8 mouse cellular contexts compared by ENCODE assay signal in genomic region chr11:100959464-100959810, GRCm38 (mm10). TPM values are rescaled to one million over a fixed set of nuclear protein-coding genes. Genes with fewer than 3 reads are reported as not detected.
A peak's percentile ranks its signal among the peaks of the same experiment; 100 is the strongest.
DNase-seq lines count a peak whose midpoint lies in the region; ATAC-seq and TF ChIP-seq lines count a peak whose summit lies in the region.

No protein-coding gene starts in this region.

- H3K4me1 ChIP-seq in cerebellum, adult 2 months (ENCODE audit: control insufficient read depth, insufficient read depth, low read length), result peaks cover 8% of the 10 kb centered on the region; the same call in 1 of the 2 replicates
- H3K4me1 ChIP-seq in limb, embryonic 15.5 days, result peaks cover 58% of the 10 kb centered on the region
- peaks cover 21% of the 10 kb centered on the region for H3K4me1 ChIP-seq in midbrain, embryonic 15.5 days

- TF ChIP-seq CTCF in cerebellum, adult 2 months (IDR thresholded peaks at IDR 0.05; ENCODE audit: borderline replicate concordance, insufficient read depth, low read depth, low read length), result peak; percentile 64; the same call in 1 of the 2 replicates

- ATAC-seq in limb, embryonic 15.5 days (ENCODE audit: insufficient number of reproducible peaks, low FRiP score, low TSS enrichment, low read depth), result no peak
- no peak for ATAC-seq in midbrain, embryonic 15.5 days (replicated peaks)

- H3K27me3 ChIP-seq in cerebellum, adult 2 months (ENCODE audit: control insufficient read depth, insufficient read depth, low read length), result no peaks in the 10 kb centered on the region
- H3K27me3 ChIP-seq in limb, embryonic 15.5 days, result peaks cover 18% of the 10 kb centered on the region
- peaks cover 26% of the 10 kb centered on the region for H3K27me3 ChIP-seq in midbrain, embryonic 15.5 days (replicated peaks)

- no peak overlapping the region for H3K4me3 ChIP-seq in cerebellum, adult 2 months (replicated peaks; ENCODE audit: insufficient read depth, low read depth, low read length)
- H3K4me3 ChIP-seq in limb, embryonic 15.5 days, result no peak overlapping the region
- peak overlapping the region; percentile 27 for H3K4me3 ChIP-seq in midbrain, embryonic 15.5 days

- TF ChIP-seq POLR2A in cerebellum, adult 2 months (IDR thresholded peaks at IDR 0.05; ENCODE audit: borderline replicate concordance, insufficient read depth, low read length), result no peak

- no peaks in the 10 kb centered on the region for H3K9me3 ChIP-seq in limb, embryonic 15.5 days
- H3K9me3 ChIP-seq in midbrain, embryonic 15.5 days, result no peaks in the 10 kb centered on the region

- H3K4me2 ChIP-seq in limb, embryonic 15.5 days, result peak overlapping the region; percentile 31; the same call in 1 of the 2 replicates
- H3K4me2 ChIP-seq in midbrain, embryonic 15.5 days, result peak overlapping the region; percentile 49

- peaks cover 34% of the 10 kb centered on the region for H3K36me3 ChIP-seq in limb, embryonic 15.5 days
- no peaks in the 10 kb centered on the region for H3K36me3 ChIP-seq in midbrain, embryonic 15.5 days (replicated peaks)

- no peak overlapping the region for H3K27ac ChIP-seq in cerebellum, adult 2 months (ENCODE audit: insufficient read depth, low read length)
- 0 out of 2 replicates have a peak overlapping the region, but pooled peaks have one; percentile 12 for H3K27ac ChIP-seq in limb, embryonic 15.5 days
- no peak overlapping the region for H3K27ac ChIP-seq in midbrain, embryonic 15.5 days

- H3K9ac ChIP-seq in limb, embryonic 15.5 days, result 0 out of 2 replicates have a peak overlapping the region, but pooled peaks have one; percentile 5
- H3K9ac ChIP-seq in midbrain, embryonic 15.5 days, result no peak overlapping the region

- peak; percentile 47 to 58 for DNase-seq in left cerebral cortex, adult 18-20 months (ENCODE audit: low spot score in 2 of 2)
- no peak for DNase-seq in left cerebral cortex, adult 11 months (ENCODE audit: low spot score)
- DNase-seq in cerebellum, adult 2 months, result peak; percentile 54 to 63
- peak; percentile 43 to 50 for DNase-seq in frontal cortex, postnatal 36 days (ENCODE audit: low spot score in 2 of 2)
- peak; percentile 84 for DNase-seq in induced T-regulatory cell, adult 2 months (ENCODE audit: low read depth)
- peak; percentile 84 for DNase-seq in testis, postnatal 10 days (ENCODE audit: low spot score)

- 5% methylated on average over 14 of the region's 14 CpGs for WGBS in cerebellum, adult 2 months
- WGBS in limb, embryonic 15.5 days, result 6% methylated on average over 14 of the region's 14 CpGs
- 4% methylated on average over 14 of the region's 14 CpGs for WGBS in midbrain, embryonic 15.5 days

RNA-seq across cellular contexts. Expression of gene Cavin1, which starts 11.2 kb away (rescaled TPM):
- total RNA-seq in left cerebral cortex, adult 18-20 months (2021), result 10 to 100 TPM; 22.7 to 24.9 TPM
- 14.9 and 15.6 TPM in 2 replicates for polyA plus RNA-seq in cerebellum, adult 2 months (2012; rRNA removed)
- 368 and 413 TPM in 2 replicates for polyA plus RNA-seq in limb, embryonic 15.5 days (2015; fragmentation: Nextera tagmentation; extraction: Ambion mirVana)
- 47.9 and 50.8 TPM in 2 replicates for polyA plus RNA-seq in midbrain, embryonic 15.5 days (2015; fragmentation: Nextera tagmentation; extraction: Ambion mirVana)

RNA-seq across cellular contexts. Expression of gene Stat3, which starts 20.1 kb away (rescaled TPM):
- 10 to 100 TPM; 38.8 to 46.7 TPM for total RNA-seq in left cerebral cortex, adult 18-20 months (2021)
- polyA plus RNA-seq in cerebellum, adult 2 months (2012; rRNA removed), result 45.0 and 47.5 TPM in 2 replicates
- polyA plus RNA-seq in limb, embryonic 15.5 days (2015; fragmentation: Nextera tagmentation; extraction: Ambion mirVana), result 72.9 and 85.2 TPM in 2 replicates
- polyA plus RNA-seq in midbrain, embryonic 15.5 days (2015; fragmentation: Nextera tagmentation; extraction: Ambion mirVana), result 35.8 and 37.9 TPM in 2 replicates

RNA-seq across cellular contexts. Expression of gene Atp6v0a1, which starts 49.8 kb away (rescaled TPM):
- total RNA-seq in left cerebral cortex, adult 18-20 months (2021), result 100 to 1,000 TPM; 423 to 445 TPM
- polyA plus RNA-seq in cerebellum, adult 2 months (2012; rRNA removed), result 294 and 298 TPM in 2 replicates
- polyA plus RNA-seq in limb, embryonic 15.5 days (2015; fragmentation: Nextera tagmentation; extraction: Ambion mirVana), result 39.5 and 43.6 TPM in 2 replicates
- 136 and 148 TPM in 2 replicates for polyA plus RNA-seq in midbrain, embryonic 15.5 days (2015; fragmentation: Nextera tagmentation; extraction: Ambion mirVana)
